Mouse (Mus musculus): ENCODE results near the gene Nufip2. TPM values are rescaled to one million over a fixed set of nuclear protein-coding genes. Genes with fewer than 3 reads are reported as not detected.
"Not testable (repeated sequence)": the region's sequence is repeated elsewhere in the genome, so short reads cannot be mapped to it uniquely, and the experiment has no call there.

The Nufip2 gene
- total RNA-seq (2021), result 10 to 100 TPM; 80.8 to 82.4 TPM
- long read RNA-seq, experiment 1, full-length matches to known transcripts, result 8 of 19 reads
- long read RNA-seq, experiment 1, partial matches to known transcripts, result 2 of 19 reads
- long read RNA-seq, experiment 1, other reads (novel, unspliced or antisense), result 9 of 19 reads
- long read RNA-seq, experiment 2, full-length matches to known transcripts, result 1 of 5 reads
- long read RNA-seq, experiment 2, partial matches to known transcripts, result 1 of 5 reads
- long read RNA-seq, experiment 2, other reads (novel, unspliced or antisense), result 3 of 5 reads

DNA sequence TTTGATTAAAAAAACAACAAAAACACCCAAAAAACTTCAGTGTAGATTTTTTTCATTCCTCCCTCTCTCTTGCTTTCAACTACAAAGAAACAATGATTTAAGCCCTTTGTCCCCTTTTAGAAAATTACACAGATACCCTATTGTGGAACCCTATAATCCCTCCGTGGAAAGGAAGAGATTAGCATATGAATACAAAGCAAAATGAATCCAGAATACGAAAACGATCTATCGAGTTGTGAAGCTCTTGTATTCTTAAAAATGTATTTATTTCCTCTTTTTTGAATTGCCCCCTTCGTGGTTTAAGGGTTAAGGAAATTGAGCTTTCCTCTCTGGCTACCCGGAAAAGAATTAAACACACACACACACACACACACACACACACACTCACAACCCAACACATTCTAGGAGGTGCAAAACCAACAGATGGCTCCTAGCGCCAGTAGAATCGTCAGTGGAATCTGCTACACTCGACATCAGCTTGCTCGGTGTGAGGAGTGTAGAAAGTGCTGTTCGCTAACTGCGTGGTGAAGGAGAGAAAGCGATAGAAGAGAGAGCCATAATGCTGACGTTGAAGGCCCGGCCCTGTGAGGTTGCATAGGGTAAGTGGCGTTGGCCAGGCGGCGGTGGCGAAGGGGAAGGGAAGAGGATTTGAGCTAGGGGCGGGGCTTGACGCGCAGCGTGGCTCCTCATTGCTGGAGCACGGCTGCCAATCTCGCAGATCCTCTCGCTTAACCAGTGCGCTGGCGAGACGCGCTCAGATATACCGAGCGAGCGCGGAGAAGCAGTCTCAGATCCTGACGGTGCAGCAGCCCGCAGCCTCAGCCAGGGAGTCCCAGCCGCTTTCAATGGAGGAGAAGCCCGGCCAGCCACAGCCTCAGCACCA, at the start of gene Nufip2:
Gene Nufip2, plus strand, starts transcription at position 773 of the 883 bp plus-strand sequence.
- peak; percentile 99 for DNase-seq

DNA sequence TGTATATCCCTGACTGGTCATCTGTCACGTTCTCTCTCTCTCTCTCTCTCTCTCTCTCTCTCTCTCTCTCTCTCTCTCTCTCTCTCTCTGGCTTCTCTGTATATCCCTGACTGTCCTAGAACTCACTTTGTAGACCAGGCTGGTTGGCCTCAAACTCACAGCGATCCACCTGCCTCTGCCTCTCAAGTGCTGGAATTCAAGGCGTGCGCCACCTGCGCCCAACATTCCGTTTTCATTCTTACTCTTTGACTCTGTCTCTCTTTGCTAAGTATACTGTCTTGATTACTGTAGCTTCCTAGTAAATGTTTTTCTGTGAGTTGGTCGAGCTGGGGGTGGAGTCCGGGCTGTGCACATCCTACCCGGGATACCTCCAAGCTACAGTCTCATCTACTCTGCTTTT, 44.6 kb upstream of the Nufip2 start:
- DNase-seq, result no peak

DNA sequence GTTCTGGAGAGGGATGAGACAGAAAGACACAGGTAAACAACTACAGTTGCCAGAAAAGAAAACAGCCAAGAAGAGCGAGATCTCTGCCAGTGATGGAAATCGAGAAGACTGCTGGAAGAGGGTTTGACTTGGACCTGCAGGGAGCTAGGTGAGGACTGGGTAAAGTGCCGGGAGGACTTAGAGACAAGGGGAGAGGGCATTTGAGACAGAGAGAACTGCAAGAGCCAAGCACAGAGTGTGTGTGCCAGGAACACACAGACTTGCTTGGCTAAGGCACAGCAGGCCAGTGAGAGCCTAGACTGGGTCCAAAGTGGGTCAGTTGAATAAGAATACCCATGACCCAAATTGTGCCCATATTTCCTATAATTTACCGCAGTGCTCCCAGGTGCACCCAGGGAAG, 40.5 kb upstream of the Nufip2 start:
- no peak for DNase-seq

DNA sequence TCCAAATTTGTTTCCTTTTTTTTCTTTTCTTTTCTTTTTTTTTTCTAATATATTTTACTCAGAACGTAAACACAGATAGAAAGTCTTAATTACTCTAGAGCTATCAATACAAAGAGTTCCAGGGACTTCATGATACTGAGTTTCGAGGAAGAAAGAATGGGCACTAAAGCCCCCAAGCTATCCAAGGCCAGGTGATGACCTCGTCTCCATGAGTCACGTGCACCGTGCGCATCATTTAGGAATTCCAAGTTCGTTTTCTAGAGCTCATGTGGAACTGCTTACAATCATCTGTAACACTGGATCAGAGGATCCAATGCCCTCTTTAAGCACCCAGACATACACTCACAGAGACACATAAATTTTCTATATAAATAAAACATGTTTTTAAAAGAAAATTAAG, 37.1 kb upstream of the Nufip2 start:
- DNase-seq, result peak; percentile 56 to 58

DNA sequence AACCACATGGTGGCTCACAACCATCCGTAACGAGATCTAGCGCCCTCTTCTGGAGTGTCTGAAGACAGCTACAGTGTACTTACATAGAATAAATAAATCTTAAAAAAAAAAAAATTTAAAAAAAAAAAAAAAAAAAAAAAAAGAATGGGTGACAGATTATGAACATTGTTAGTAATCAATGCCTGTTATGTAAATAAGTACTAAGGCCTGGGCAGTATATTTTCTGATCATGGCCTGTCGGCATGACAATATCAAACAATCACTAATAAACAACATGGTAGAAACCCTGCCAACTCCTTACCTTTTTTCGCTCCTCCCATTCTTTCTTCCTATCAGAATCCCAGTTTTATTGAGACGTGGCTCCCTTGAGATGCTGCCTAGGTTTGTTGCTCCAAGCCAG, 33.5 kb upstream of the Nufip2 start:
- no peak for DNase-seq

DNA sequence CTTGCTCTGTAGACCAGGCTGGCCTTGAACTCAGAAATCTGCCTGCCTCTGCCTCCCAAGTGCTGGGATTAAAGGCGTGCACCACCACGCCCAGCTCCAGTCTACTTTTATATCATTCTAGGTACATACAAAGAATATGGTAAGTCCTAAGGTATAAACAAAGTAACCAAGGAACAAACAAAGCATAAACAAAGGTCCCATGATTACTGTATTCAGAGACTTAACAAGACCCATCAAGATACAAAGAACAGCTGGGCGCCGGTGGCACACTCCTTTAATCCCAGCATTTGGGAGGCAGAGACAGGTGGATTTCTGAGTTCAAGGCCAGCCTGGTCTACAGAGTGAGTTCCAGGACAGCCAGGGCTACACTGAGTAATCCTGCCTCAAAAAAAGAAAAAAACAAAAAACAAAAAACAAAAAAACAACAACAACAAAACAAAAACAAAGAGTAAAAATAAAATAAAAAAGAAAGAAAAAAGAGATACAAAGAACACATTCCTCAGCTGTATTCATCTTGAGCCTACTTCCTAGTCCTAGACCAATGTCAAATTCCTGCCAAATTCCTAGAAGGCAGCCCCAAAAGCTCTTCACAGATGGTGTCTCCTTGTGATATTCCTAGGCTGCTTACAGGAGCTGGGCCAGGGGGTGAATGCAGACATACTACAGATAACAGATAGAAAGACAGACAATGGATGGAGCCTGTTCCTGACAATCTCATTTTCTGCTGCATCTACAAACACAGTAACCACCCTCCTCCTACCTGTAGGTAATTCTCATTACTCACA, 32.4 kb upstream of the Nufip2 start:
- DNase-seq, result not testable (repeated sequence)

DNA sequence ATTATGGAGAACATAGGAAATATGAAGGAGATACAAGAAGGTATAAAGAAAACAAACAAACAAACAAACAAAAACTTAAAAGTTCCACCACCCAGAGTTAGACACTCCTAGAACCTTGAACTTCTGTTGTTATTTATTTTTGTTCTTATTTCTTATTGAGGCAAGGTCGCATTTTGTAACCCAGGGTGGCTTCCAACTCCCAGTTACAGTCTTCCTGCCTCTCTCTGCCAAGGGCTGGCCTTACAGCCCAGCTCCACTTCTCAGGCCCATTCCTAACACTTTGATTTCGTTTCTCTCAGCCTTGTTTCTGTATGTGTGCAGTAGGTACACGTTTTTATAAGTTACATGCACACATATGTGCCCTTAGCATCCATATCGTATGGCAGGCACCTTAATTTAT, 26.0 kb upstream of the Nufip2 start:
- DNase-seq, result peak in 1 of 2 experiments; percentile 33

DNA sequence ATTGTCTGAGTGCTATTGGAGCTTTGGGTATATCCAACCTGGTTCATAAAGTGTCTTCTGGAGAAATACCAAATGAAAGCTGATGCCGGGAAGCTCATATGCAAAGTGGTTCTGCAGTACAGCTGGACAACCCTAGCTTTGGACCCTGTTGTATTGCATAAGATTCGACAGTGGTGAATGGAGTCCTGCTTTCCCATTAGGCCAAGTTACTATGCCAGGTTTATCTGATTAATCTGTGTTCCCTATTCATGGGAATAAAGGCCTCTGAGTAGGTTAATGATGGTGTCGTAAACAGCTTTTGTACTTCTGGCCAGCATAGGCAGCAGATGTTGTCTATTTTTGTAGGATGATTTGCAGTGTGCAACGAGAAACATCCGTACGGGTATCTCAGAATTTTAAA, 22.3 kb upstream of the Nufip2 start:
- DNase-seq, result no peak

DNA sequence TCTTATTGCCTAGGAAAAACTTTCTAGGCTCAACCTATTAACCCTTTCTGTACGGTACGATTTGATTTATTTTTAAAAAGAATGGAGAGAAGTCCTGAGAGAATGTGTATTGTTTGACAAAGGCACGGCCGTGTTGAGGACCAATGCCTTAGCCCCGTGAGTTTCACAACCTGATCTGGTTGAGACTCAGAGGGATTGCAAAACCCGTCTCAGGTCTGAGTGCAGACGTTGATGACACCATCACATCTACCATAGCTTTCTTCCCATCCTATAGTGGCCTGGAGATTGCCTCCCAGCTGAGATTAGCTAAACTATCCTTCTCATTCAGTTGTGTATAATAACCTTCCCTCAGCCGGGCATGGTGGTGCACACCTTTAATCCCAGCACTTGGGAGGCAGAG, 21.9 kb upstream of the Nufip2 start:
- no peak for DNase-seq

DNA sequence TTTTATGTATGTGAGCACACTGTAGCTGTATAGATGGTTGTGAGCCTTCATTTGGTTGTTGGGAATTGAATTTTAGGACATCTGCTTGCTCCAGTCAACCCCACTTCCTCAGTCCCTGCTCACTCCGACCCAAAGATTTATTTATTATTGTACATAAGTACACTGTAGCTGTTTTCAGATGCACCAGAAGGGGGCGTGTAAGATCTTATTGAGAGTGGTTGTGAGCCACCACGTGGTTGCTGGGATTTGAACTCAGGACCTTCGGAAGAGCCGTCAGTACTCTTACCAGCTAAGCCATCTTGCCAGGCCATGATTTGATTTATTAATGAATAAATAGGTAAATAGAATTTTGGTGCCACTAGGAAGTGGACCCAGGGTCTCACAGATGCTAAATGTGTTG, 20.6 kb upstream of the Nufip2 start:
- not testable (repeated sequence) for DNase-seq

DNA sequence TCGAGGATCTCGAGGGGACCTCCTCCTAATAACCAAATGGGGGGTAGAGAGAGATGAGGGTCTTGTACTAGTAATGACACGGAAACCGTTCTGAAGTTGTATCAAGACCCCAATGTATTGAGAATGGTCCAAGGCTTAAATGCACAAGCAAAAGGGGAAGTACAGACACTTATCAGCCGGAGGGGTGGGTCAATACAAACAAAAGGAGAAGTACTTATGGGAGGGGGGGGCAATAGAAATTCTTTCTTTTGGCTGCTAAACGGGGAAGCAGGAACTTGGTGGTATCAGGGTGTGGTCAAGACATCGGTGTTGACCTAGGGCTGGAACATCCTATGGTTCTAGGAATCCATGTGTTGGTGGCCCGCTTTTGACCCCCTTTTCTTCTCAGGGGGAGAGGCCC, 19.2 kb upstream of the Nufip2 start:
- not testable (repeated sequence) for DNase-seq

DNA sequence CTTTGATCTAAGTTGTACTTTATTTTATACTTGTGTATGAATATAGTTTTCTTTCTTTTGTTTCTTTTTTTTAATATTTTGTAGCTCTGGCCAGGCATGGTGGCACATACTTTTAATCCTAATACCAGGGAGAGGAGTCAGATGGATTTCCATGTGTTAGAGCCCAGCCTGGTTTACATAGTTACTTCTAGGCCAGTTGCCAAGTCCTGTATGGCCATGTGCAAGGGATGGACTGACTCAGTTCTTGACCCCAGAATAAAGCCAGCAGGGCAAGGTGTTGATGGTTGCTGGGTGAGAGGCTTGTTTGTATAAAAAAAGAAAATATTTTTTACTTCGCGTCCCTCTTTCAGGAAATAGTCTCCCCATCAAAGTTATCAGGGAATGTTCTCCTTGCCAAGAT, 13.2 kb upstream of the Nufip2 start:
- DNase-seq, result no peak

DNA sequence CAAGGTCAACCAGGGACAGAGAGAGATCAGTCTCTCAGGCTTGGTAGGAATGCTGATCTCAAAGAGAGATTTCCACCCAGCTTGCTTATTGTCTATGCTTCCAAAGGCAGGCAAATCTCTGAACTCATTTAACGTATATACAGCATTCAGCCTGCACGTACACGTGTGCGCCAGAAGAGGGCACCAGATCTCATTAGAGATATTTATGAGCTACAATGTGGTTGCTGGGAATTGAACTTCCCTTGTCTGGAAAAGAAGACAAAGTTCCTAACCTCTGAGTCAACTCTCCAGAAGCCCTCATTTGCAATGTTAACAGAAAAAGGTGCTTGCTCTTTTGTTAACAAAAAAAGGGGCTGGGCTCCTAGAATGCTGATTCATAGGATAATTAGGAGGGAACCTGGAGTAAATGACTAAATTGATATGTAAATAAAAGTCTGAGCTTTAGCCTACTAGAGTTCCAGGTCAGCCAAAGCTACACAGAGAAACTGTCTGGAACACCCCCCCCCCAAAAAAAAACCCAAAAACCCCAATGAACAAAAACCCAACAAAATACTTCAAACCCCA, 12.4 kb upstream of the Nufip2 start:
- no peak for DNase-seq

DNA sequence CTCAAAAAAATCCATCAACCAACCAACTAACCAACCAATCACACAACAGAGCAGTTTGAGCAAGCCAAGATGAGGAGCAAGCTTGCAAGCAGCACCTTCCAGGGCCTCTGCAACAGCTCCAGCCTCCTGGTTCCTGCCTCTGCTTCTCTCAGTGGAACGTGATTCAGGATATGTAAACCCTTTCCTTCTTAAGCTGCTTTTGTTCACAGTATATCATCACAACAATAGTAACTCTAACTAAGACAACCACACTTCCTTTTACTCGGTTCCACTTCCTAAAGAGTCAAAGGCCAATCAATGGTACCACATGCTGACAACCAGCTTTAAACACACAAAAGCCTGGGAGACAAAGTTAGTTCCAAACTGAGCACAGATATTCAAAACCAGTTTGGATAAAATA, 5.9 kb upstream of the Nufip2 start:
- no peak for DNase-seq

DNA sequence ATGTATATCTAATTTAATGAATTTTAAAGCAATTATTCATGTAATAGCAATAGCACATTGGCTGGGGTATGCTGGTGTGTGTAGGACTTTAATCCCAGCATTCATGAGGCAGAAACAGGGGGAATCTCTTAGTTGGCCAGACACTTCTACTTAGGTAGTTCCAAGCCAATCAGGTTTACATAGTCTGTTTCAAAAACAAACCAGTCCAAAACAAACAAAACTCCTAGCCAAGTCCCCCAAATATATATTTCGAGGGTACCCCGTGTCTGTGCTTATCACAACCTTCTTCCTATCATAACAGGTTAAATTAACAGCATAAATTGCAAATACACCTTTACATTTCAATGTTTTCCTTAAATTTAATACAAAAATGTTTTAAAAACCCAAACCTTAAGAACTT, 1.1 kb upstream of the Nufip2 start:
- DNase-seq, result no peak

DNA sequence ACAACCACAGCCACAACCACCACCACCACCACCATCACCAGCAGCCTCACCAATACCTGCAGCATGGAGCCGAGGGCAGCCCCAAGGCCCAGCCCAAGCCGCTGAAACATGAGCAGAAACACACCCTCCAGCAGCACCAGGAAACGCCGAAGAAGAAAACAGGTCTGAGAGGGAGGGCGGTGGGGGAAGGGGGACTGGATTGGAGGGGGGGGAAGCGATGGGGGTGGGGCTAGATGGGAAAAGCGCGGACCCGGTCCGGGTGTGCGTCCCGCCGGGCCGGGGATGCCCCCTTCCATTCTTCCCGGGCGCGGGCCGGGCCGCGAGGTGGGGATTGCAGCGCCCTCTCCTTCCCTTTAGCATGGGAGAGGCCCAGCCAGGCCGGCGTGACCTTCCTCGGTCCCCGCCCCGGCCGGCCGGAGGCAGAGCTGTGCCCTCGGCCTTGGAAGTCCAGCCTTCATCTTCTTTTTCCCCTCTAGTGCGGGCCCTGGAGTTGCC, 438 bp downstream of the Nufip2 start:
- peak; percentile 70 to 73 for DNase-seq

DNA sequence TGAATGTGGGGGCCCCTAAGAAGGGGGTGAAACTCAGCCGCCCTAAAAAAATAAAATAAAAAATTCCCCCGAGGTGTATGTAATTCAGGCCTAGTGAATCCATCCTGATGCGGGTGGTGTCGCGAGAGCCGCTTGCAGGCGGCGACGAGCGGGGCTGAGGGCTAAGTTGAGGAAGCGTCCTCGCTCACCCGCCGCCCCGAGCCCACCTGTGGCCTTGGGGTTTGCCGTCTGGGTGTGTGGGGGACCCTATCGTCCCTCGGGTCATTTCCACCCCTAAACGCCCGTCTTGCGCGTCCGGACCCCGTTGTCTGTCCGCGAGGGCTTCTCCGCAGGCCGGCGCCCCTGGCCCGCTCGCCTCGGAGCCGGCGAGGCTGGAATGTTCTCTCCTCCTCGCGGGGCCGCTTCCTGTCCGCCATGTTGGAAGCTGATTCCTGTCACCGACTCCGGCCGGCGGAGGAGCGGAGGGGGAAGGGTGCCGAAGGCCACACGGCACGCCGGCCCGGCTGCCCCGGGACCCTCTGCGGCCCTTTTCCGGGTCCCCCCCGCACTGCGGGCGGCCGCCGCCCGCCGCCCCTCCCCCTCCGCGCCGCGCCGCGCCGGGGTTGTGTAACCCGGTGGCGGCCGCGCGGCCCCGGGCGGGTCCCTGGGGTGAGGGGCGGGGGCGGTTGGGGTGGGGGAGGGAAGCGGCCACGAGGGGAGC, 1.0 kb downstream of the Nufip2 start:
- peak; percentile 70 to 81 for DNase-seq

DNA sequence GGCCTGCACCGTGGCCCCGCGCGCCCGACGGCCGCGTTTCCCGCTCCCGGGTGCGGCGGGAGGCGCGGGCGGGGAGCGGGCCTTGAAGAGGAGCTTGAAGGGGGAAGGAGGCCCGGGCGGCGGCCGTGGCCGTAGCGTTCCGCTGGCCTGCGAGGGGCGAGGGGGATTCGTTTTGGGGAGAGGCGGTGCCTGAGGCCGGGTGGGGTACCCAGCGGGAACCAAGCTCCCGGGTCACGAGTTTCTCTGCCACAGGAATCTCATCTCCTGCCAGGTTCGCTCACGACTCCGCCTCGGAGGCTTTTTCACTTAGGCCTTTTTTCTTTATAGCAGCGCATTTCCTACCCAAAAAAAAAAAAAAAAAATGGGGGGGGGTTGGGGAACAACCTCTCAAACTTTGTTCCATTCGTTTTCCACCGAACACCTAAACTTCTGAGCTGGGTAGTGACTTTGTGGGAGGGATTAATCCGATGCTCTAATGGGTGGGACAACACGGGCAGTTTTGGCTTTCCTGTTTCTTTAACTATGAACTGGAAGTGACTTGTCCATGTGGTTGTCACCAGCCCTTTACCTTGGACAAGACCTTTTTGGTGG, 1.7 kb downstream of the Nufip2 start:
- peak; percentile 30 to 46 for DNase-seq

DNA sequence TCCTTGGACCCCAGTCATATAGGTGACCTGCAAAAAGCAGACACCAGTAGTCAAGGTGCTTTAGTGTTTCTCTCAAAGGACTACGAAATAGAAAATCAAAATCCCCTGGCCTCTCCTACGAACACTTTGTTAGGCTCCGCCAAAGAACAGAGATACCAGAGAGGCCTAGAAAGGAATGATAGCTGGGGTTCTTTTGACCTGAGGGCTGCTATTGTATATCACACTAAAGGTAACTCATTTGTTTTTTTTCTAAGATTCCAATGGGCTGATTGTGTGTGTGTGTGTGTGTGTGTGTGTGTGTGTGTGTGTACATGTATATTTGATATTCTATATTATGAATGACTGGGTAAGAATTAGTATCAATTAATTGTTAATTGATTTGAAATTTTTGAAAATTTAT, 7.1 kb downstream of the Nufip2 start:
- no peak for DNase-seq

DNA sequence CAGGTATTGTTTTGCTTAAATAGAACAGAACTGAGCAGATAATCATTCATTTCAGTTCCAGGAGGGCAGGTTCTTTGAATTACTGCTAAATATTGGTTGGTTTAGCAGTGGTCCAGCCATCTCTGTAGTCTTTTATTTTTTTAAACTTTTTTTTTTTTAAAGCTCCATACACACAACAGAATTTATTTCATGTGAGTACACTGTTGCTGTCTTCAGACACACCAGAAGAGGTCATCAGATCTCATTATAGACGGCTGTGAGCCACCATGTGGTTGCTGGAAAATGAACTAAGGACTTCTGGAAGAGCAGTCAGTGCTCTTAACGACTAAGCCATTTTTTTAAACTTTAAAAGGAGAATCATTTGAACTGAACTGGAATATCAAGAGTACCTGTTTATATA, 11.3 kb downstream of the Nufip2 start:
- DNase-seq, result no peak

DNA sequence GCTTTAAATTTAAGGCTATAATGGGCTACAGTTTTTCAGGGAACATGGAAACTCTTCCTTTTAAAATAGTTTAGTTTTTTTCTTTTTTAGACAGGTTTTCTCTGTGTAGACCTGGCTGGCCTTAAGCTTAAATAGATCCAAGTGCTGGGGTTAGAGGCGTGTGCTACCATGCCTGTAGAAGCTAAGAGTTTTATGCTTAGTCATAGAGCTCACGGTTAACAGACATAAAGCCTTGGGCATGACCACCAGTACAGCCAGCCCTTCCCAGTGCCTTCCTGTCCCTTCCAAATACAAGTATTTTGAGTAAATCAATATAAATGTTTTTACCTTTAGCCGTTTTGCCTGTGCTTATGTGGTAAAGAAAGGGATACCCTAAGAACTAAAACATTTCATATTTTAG, 20.0 kb downstream of the Nufip2 start:
- DNase-seq, result no peak
